Mouse (Mus musculus): ENCODE results near the gene Strap.

Strap gene

GRCm38 (mm10) chr6:137776981-137777380 lies 42.1 kb downstream of the Strap start:
- no peak for DNase-seq (ENCODE audit: low spot score)

- no peak for DNase-seq (ENCODE audit: low spot score)
Measured at GRCm38 (mm10) chr6:137783899-137784637, 49.2 kb downstream of the Strap start.

DNA sequence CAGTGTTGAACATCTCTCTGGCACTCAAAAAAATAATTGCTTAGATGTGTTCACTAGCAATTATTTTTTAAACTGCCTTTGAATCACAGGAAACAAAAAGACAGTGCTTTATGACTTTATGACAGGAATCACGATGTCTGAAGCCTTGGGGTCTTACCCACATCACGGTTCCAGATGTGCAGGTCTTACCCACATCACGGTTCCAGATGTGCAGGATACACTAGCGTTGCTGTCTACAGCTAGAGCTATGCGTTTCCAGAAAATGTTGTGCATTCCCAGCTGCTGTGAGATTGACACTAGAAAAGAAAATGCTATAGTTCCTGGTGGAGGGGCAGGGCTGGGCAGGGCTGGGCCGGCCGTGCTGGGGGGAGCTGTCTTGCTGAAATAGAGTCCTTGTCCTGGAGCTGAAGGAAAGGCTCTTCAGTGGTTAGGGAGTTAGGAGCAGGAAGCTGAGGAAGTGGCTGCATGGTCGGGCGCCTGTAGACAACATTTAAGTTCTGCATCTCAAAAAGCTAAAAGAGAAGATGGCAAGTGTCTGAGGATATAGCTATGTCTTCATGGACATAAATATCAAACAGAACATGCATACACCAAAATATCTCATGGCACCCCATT lies 54.2 kb downstream of the Strap start:
- no peak for DNase-seq (ENCODE audit: low spot score)

DNA sequence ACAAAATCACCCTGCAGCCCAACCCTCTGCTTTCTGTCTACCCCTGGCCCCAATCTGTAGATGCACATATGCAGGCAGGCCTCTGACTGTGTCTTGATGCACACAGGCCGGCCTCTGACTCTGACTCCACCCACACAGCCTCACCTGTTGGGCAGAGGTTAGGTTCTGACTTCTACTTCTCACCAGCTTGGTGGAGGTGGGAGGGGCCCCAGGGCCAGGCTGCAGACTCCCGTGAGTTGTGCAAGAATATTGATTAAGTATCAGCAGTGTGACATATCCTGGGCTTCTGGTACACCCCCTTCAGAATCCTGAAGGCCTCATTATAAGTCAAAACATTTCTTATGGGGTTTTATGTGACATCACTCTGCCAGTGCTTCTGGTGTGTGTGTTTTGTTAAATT lies 54.8 kb downstream of the Strap start:
- no peak for DNase-seq (ENCODE audit: low spot score)

DNA sequence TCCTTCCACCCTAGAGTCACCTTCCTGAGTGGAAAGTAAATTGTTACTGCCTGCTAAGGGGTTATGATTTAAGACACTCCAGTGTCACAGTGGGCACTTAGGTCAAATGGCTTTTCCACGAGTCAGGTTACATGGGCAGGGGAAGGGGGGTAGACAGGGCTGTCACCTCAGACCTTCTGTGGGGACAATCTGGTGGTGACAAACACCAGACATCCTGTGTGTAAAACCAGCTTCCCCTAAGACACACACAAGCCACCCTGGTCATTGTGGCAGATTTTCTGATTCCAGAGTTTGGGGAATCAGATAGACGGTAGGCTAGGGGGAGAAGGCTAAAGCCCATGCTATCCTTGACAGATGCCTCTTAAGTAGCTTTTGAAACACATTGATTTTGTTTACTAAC lies 60.6 kb downstream of the Strap start:
- no peak for DNase-seq (ENCODE audit: low spot score)

GRCm38 (mm10) chr6:137796596-137797567 lies 62.0 kb downstream of the Strap start:
- DNase-seq (ENCODE audit: low spot score), result no peak

GRCm38 (mm10) chr6:137799253-137799652 lies 64.4 kb downstream of the Strap start:
- DNase-seq (ENCODE audit: low spot score), result no peak
